Mouse (Mus musculus) heart, adult 2 months (tissue): ENCODE data around the gene Sesn3. TPM values are rescaled to one million over a fixed set of nuclear protein-coding genes. Genes with fewer than 3 reads are reported as not detected.

Experiments used
- DNase-seq, 2 experiments: peaks; one replicate each; pipeline ENCODE4 v3.0.0; 2021
- H3K27ac ChIP-seq: fragments of 200-600 bp; 2 replicates; pipeline ENCODE4 v1.8.1; 2022
- H3K27me3 ChIP-seq: fragments of 200-500 bp; 2 replicates; pipeline ENCODE4 v1.6.1; 2012; ENCODE audit warnings: mild to moderate bottlenecking, low read length, inconsistent platforms, mixed read lengths; ENCODE audit not compliant: control insufficient read depth, insufficient read depth
- H3K36me3 ChIP-seq: fragments of 200-500 bp; 2 replicates; pipeline ENCODE4 v1.6.1; 2012; ENCODE audit warnings: low read length, inconsistent platforms; ENCODE audit not compliant: control insufficient read depth, insufficient read depth
- H3K4me1 ChIP-seq: fragments of 200-500 bp; 2 replicates; pipeline ENCODE4 v1.6.1; 2011; ENCODE audit warnings: low read length; ENCODE audit not compliant: control insufficient read depth, insufficient read depth
- H3K4me3 ChIP-seq: fragments of 200-600 bp; 2 replicates; pipeline ENCODE4 v1.8.1; 2022
- H3K79me2 ChIP-seq: fragments of 200-500 bp; replicated peaks from 2 replicates; pipeline ENCODE4 v1.6.1; 2012; ENCODE audit warnings: mild to moderate bottlenecking, inconsistent platforms, low read length, moderate library complexity, mixed read lengths; ENCODE audit not compliant: control insufficient read depth, insufficient read depth
- H3K9ac ChIP-seq: fragments of 200-500 bp; 2 replicates; pipeline ENCODE4 v1.6.1; 2012; ENCODE audit warnings: low read depth, mild to moderate bottlenecking, control low read depth, inconsistent platforms, low read length, mixed read lengths
- CTCF ChIP-seq: fragments of 200-600 bp; IDR thresholded peaks from 2 replicates; pipeline ENCODE4 v1.8.1; 2022; ENCODE audit warnings: antibody characterized with exemption, mild to moderate bottlenecking, moderate library complexity
- EP300 ChIP-seq: fragments of 200-500 bp; IDR thresholded peaks from 2 replicates; pipeline ENCODE4 v1.6.1; 2011; ENCODE audit warnings: low read depth, low read length, control low read depth; ENCODE audit not compliant: insufficient read depth
- POLR2A ChIP-seq: fragments of 200-500 bp; IDR thresholded peaks from 2 replicates; pipeline ENCODE4 v1.6.1; 2011; ENCODE audit warnings: mild to moderate bottlenecking, low read depth, low read length, control low read depth; ENCODE audit not compliant: insufficient read depth
- WGBS: fragments of 180-500 bp; shearing (Covaris S2); methylation state at CpG from one replicate; pipeline ENCODE4 v1.1.7; 2018; 5-methylcytosine and 5-hydroxymethylcytosine counted together
- intact Hi-C: fragments of 180-260 bp; cut with DNase I; formaldehyde crosslinking; loops from one replicate; pipeline ENCODE4 v1.15.1; 2025
- polyA plus RNA-seq: library from polyadenylated mRNA; depleted of rRNA; stranded (reverse); fragments of >200 nt; gene quantifications from 2 replicates; pipeline ENCODE4 v1.2.3, GENCODE M21; 2012
- total RNA-seq, 2 experiments: library from RNA; stranded (reverse); gene quantifications; 2 replicates each; pipeline ENCODE4 v1.2.3; 2021

Gene Sesn3
- total and polyA plus RNA-seq, 3 experiments = 3.9 to 23.9 (median 21.0) TPM

- H3K4me1 ChIP-seq = peaks cover 8% of the 10 kb centered on the region
- DNase-seq = no peak
- peaks cover 4% of the 10 kb centered on the region; the same call in 1 of the 2 replicates for H3K36me3 ChIP-seq
- H3K4me3 ChIP-seq = no peak overlapping the region
- WGBS = 83% methylated on average over 6 of the region's 6 CpGs
- intact Hi-C loops = no loop called here
- H3K27me3 ChIP-seq = no peaks in the 10 kb centered on the region
- H3K9ac ChIP-seq = no peak overlapping the region
- H3K79me2 ChIP-seq = no peaks in the 10 kb centered on the region
- no peak for TF ChIP-seq EP300
- no peak for TF ChIP-seq CTCF
- no peak for TF ChIP-seq POLR2A
- no peak overlapping the region for H3K27ac ChIP-seq
Measured at GRCm38 (mm10) chr9:14363540-14363939, 88.7 kb downstream of the Sesn3 start.

GRCm38 (mm10) chr9:14364719-14365118 is 89.9 kb downstream of the Sesn3 start:
- Histone ChIP-seq H3K27ac (peak overlapping the region; percentile 64), H3K9ac (no peak overlapping the region), H3K27me3 (no peaks in the 10 kb centered on the region), H3K36me3 (peaks cover 4% of the 10 kb centered on the region; the same call in 1 of the 2 replicates), H3K79me2 (no peaks in the 10 kb centered on the region), H3K4me1 (peaks cover 8% of the 10 kb centered on the region), H3K4me3 (no peak overlapping the region)
- TF ChIP-seq POLR2A = no peak
- TF ChIP-seq CTCF = no peak
- no peak for TF ChIP-seq EP300
- no peak for DNase-seq
- intact Hi-C loops = no loop called here
- WGBS = 87% methylated on average over 9 of the region's 9 CpGs

- Histone ChIP-seq H3K27ac (peak overlapping the region; percentile 64), H3K79me2 (no peaks in the 10 kb centered on the region), H3K9ac (no peak overlapping the region), H3K36me3 (peaks cover 4% of the 10 kb centered on the region; the same call in 1 of the 2 replicates), H3K4me1 (peaks cover 8% of the 10 kb centered on the region), H3K27me3 (no peaks in the 10 kb centered on the region), H3K4me3 (no peak overlapping the region)
- WGBS = 35% methylated on average over 4 of the region's 4 CpGs
- TF ChIP-seq EP300 (no peak), POLR2A (no peak), CTCF (no peak)
- intact Hi-C loops = no loop called here
- peak; percentile 29 to 41 for DNase-seq
Measured at GRCm38 (mm10) chr9:14365481-14366125, 90.7 kb downstream of the Sesn3 start.

GRCm38 (mm10) chr9:14367850-14368249 is 93.0 kb downstream of the Sesn3 start:
- intact Hi-C loops = no loop called here
- peaks cover 8% of the 10 kb centered on the region for H3K4me1 ChIP-seq

GRCm38 (mm10) chr9:14369271-14369670 is 94.4 kb downstream of the Sesn3 start:
- H3K4me1 ChIP-seq = peaks cover 8% of the 10 kb centered on the region
- peaks cover 4% of the 10 kb centered on the region; the same call in 1 of the 2 replicates for H3K36me3 ChIP-seq
- DNase-seq = no peak
- TF ChIP-seq CTCF = no peak
- TF ChIP-seq POLR2A = no peak
- no peak for TF ChIP-seq EP300
- no peak overlapping the region for H3K4me3 ChIP-seq
- H3K79me2 ChIP-seq = no peaks in the 10 kb centered on the region
- no peak overlapping the region for H3K27ac ChIP-seq
- intact Hi-C loops = no loop called here
- H3K27me3 ChIP-seq = no peaks in the 10 kb centered on the region
- H3K9ac ChIP-seq = no peak overlapping the region

More at GRCm38 (mm10) chr9:14367850-14368249, 93.0 kb downstream of the Sesn3 start:
- 94% methylated on average over 4 of the region's 4 CpGs for WGBS
- Histone ChIP-seq H3K4me3 (no peak overlapping the region), H3K36me3 (peaks cover 4% of the 10 kb centered on the region; the same call in 1 of the 2 replicates), H3K9ac (no peak overlapping the region), H3K79me2 (no peaks in the 10 kb centered on the region), H3K27me3 (no peaks in the 10 kb centered on the region), H3K27ac (no peak overlapping the region)
- no peak for TF ChIP-seq POLR2A
- no peak for TF ChIP-seq CTCF
- TF ChIP-seq EP300 = no peak
- no peak for DNase-seq

GRCm38 (mm10) chr9:14372440-14372839 is 97.6 kb downstream of the Sesn3 start:
- Histone ChIP-seq H3K4me3 (no peak overlapping the region), H3K27ac (no peak overlapping the region), H3K4me1 (no peaks in the 10 kb centered on the region), H3K9ac (no peak overlapping the region), H3K27me3 (no peaks in the 10 kb centered on the region), H3K79me2 (no peaks in the 10 kb centered on the region), H3K36me3 (no peaks in the 10 kb centered on the region)
- intact Hi-C loops = no loop called here
- DNase-seq = no peak
- TF ChIP-seq POLR2A = no peak
- no peak for TF ChIP-seq CTCF
- TF ChIP-seq EP300 = no peak
